Mouse (Mus musculus) T-helper 17 cell (primary cell): ENCODE results near the gene Gm11099.

Source experiments
- in situ Hi-C, 2 experiments: fragments of 300-600 bp; cut with MboI, MseI; formaldehyde crosslinking; loops; 1 replicate in 1 of 2; 2 replicates in 1 of 2; pipeline ENCODE4 v1.15.1; 2025; ENCODE audit warnings: high pct_unique_total_duplicates in 2 of 2

The Gm11099 gene

GRCm38 (mm10) chr2:58859134-58859533, at the start of gene Gm11099:
Gm11099 (plus strand) TSS chr2:58859434.
- in situ Hi-C loops = no loop called here

DNA sequence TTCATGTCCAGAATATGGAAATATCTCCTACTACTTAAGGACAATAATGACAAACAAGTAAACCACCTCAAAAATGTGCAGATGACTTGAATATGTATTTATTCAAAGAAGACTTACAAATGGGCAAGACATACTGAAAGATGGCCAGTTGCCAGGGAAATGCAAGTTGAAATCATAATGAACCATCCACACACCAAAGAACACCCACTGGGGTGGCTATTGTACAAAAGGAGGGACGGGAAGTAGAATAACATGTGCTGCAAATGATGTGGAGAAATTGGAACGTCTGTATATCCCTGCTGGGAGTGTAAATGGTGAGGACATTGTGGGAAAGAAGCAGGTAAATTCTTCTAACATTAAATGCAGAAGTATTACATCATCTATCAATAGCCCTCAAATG, 46.3 kb upstream of the Gm11099 start:
- in situ Hi-C loops = no loop called here

GRCm38 (mm10) chr2:58828910-58829600, 30.2 kb upstream of the Gm11099 start:
- in situ Hi-C loops = no loop called here

- in situ Hi-C loops = no loop called here
Observed at GRCm38 (mm10) chr2:58829981-58830742, 29.1 kb upstream of the Gm11099 start.

DNA sequence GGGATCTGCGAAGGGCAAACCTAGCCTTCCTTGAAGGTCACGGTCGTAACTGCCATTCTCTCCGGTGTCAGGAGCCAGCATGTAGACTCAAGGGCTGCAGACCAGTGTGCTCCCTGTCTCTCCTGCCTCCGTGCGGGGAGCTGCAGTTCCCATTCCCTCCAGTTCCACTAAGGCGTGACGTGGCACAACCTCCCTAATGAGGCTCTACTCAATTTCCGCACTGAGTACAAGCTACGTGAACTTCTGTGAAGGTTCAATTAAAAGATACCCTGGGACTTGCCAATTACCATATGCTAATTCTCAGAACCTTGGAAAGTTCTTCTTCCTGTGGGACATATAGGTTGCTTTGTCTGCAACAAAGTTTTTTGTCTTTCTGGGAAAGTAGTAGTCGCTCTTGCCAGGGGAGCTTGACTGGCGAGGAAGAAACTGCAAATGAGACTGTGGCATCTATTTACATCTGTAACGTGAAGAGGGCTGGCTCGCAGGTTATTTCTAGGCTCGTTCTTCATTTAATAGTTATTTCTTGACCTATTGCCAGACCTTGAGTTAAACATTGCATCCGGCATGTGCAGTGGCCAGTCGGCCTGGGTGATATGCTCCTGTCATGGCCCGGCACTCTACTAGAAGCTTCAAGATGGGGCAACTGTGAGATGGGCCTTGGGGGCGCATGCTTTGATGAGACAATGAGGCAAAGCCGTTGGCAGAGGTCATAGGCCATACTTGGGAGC, 26.8 kb upstream of the Gm11099 start:
- in situ Hi-C loops = no loop called here

DNA sequence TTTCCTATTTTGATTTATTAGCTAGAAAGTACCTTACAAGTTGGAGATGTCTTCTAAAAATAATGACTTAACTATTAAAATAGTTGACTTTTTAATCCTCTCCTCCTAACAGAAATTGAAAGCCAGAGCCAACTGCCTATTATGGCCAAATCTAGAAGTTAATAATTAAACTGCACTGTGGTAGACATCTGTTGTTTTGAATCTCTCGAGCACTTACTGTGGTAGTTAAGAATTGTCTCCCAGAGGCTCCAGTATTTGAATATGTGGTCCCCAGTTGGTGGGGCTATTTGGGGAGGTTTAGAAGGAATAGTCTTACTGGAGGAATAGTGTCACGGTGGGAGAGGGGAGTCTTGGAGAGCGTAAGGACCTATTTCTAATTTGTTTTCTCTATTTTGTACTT, 18.2 kb upstream of the Gm11099 start:
- in situ Hi-C loops = no loop called here

DNA sequence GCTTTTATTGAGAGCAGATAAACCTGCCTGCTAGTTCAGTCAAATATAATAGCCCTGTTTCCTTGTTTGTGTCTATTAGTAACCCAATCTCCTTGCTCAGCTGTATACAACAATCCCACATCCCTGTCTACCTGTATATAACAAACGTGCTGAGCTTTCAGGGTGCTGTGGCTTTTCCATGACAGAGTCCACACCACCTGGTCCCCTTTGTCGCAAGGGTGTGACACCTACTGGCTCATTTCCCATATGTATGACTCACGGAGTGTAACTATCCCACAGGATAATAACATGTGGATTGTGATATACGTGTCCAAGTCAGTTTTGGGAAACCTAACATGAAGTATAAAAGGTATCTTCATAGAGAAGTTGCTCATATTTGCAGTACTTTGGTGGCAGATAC, 16.8 kb upstream of the Gm11099 start:
- in situ Hi-C loops = no loop called here

DNA sequence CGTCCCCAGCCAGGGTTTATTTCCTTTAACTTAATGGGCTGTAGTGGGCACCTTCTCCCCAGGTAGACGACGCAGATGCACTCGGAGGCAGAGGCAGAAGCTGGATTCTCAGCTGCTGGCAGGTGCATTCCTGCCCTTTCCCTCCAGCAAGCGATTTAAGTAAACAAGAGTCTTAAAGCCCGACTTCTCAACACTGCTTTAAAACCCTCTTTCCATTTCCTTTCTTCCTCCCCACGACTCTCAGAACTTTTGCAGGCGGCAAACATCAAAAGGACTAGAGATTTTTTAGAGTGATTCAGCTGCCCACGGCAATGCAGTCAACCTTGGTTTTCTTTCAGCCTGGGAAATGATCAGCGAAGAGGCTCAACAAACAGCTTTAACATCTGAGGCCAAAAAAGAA, 14.7 kb upstream of the Gm11099 start:
- in situ Hi-C loops = no loop called here

DNA sequence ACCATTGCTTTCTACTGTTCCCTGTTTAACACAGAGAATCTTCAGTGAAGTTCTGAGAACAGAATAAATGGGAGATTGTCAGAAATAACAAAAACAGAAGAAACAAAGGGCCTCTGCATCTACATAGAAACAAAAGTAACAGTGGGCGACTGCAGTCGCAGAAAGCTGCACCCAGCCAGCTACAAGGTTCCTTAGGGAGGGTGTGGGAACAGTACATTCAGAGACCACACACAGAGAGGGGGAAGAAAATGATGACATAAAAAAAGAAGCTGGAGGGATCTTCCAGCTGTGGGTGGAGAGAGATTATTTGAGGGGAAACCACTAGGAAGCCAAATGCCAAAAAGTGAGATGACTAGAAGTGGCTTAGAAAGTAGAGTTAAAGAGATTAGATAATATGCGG, 20.6 kb downstream of the Gm11099 start:
- in situ Hi-C loops = no loop called here

DNA sequence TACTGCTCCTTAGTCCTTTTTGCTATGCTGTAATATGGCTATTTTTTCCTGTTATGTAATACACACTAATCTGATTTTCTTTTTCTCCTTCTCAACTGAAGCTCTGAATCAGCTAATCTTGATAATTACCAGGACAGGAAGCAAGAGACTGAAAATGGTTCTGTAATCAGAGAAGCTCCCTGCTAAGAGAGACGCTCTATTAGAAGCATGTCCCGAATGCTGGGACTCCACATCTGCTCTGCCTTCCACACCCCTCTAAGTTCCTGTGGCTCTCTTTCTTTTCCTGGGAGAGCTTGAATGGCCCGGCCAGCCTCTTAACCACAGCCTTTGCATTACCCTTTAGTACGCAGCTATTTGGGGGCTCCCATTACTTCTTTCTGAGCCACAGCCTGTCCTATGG, 45.8 kb downstream of the Gm11099 start:
- in situ Hi-C loops = loop anchor here in 1 of 2 experiments (5.0 kb wide), 1 partner anchor 43 kb away; no protein-coding TSS in a partner anchor

- in situ Hi-C loops = loop anchor here in 1 of 2 experiments (5.0 kb wide), 1 partner anchor 45 kb away; no protein-coding TSS in a partner anchor
Observed at GRCm38 (mm10) chr2:58906814-58907516, 47.7 kb downstream of the Gm11099 start.

DNA sequence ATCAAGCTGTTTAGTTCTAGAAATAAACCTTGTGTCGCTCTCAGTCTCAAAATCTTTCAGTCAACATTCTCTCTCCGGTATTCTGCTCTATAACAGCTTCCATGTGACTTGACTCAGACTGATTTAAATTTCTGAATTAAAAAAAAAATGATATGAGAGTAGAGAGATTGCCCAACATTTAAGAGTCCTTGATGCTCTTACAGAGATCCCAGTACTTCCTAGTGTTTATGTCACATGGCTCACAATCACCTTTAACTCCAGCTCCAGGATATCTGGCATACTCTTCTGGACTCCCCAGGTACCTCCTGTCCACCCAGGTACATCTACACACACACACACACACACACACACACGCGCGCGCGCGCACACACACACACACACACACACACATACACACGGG, 53.1 kb downstream of the Gm11099 start:
- in situ Hi-C loops = no loop called here

DNA sequence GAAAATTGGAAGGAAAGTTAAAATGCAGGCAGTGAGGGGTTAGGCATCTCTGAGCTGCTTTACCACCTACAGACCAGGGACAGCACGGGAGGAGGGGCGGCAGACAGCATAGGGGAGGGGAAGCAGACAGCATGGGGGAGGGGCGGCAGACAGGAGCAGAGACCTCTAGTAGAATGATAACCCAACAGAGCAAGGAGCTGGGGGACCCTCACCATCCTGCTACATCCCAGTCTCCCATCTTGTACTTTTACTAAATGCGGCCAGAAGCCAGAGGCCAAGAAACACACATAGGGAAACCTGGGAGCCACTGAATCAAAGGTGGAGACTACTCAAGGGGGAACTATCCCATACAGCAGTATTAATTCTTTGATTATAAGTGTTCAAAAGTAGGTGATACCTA, 59.1 kb downstream of the Gm11099 start:
- in situ Hi-C loops = no loop called here

DNA sequence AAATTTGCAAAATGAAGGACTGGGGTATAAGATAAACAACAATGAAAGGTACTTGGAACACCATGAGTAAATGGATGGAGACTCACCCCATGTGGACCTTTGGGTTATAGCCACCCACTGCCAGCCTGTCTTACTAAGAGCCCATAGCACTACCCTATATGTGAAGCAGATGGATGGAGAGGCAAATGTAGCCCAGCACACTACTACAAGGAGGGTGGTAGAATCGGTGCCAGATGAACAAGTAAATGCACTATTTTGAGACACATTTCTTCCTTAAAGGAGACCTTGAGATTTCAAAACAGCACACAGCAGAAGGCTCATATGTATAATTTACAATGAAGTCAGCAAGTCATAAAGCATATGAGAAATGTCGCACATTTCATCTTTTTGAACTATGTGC, 66.3 kb downstream of the Gm11099 start:
- in situ Hi-C loops = loop anchor here in 1 of 2 experiments (10.0 kb wide), 1 partner anchor 199 kb away; no protein-coding TSS in a partner anchor

- in situ Hi-C loops = loop anchor here in 1 of 2 experiments (10.0 kb wide), 1 partner anchor 633 kb away; no protein-coding TSS in a partner anchor
Observed at GRCm38 (mm10) chr2:58941361-58941760, 82.1 kb downstream of the Gm11099 start.

GRCm38 (mm10) chr2:58948796-58949195, 89.6 kb downstream of the Gm11099 start:
- in situ Hi-C loops = loop anchor here in 1 of 2 experiments (10.0 kb wide), 1 partner anchor 626 kb away; no protein-coding TSS in a partner anchor

GRCm38 (mm10) chr2:58952101-58952500, 92.9 kb downstream of the Gm11099 start:
- in situ Hi-C loops = no loop called here

- in situ Hi-C loops = no loop called here
Observed at GRCm38 (mm10) chr2:58956351-58956750, 97.1 kb downstream of the Gm11099 start.

GRCm38 (mm10) chr2:58956770-58957300, 97.6 kb downstream of the Gm11099 start:
- in situ Hi-C loops = no loop called here
